Mouse (Mus musculus): Measurements from ENCODE around the gene Kcnj8.
"Not testable (repeated sequence)": the region's sequence is repeated elsewhere in the genome, so short reads cannot be mapped to it uniquely, and the experiment has no call there.

The Kcnj8 gene

DNA sequence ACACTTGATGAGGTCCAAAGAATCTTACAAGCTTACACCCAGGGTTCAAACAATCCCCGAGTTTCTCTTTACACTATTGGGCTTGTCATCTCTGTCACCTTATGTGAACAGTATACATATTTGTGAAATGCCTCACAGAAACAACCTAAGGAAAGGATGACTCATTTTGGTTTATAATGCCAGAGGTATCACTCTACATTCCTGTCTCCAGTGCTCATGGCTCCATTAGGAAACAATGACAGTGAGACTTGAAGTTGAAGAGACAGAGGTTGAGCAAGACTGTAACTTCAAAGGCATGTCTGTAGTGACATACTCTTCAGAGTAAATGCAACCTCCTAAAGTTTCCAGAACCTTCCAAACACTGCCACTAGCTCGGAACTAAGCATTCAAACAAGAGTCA is 23.0 kb downstream of the Kcnj8 start:
- no peak for DNase-seq

DNA sequence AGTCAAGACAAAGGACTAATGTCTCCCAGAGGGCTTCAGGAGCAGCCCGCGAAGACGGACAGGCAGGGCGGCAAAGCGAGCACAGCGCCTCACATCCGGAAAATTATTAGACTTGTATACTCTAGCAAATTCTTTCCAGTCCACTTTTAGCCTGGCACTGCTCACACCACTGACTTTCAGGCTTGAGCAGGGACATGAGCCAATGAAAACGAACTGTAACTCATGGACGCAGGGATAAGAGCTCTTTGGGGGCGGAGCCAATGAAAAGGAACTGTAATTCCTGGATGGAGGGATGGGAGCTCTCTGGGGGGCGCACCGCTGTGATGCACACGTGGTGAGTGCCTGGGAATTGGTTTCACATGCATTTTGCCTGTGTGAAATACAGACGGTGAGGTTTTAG is 26.3 kb downstream of the Kcnj8 start:
- DNase-seq = no peak

DNA sequence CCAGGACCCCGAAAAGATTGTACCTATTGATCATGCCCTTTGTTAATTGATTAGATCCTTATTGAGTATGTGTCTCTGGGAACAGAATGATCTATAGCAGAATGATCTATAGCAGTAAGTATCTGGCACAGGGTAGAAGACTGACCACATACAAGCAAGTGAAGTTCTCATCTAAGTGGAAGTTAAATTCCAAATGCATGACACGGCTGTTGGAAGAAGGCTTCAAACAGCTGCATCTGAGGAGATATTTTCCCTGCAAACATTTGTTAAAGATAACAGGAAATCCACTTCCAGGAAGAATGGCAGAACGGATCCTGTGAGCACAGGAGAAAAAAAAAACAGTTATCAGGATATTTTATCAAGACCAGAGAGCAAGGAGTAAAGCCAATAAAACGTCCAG is 27.8 kb downstream of the Kcnj8 start:
- DNase-seq = no peak

DNA sequence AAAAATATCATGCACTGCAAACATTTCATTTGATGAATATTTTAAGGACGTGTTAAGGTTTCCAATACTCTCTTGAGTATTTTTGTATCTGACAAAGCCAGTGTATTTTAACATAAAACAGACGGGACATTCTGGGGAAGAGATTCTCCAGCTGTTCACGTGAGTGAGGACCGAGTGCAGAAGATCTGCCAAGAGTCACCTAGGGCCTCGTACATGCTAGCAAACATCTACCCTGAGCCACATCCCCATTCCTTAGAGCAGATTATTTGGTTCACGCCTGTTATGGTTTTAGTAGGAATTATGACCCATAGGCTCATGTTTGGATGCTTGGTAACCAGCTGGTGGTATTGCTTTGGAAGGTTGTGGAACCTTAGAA is 28.6 kb downstream of the Kcnj8 start:
- no peak for DNase-seq

DNA sequence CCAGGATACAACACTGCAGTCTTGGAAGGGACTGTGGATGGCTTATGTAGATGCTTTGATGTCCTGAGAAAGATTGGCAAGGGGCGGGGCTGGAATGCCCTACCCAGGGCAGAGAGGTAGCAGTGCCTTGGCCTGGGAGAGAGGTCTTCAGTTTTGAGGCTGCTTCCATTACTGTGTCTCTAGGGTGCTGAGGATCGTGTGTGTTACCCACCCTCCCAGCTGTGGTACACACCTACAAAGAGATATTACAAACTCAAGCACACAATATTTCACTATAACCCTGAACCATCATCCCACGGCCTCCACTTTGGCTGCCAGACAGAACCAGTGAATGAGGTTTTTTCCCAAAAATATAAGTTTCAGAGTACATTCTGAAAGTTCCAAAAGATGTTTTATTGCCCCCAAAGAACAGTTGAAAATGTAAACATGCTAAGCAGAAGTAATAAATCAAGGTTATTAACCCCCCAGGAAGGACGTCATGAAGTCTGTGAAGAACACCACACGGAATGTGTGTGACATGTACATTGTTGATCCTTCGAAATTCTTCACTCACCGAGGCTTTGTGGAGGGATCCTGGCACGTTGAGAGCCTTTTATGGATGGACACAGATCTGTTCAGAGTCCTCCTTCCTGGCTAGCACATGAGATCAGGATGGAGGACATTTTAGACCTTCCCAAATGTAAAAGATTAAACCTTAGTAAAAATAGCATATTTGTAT is 29.2 kb downstream of the Kcnj8 start:
- no peak for DNase-seq

DNA sequence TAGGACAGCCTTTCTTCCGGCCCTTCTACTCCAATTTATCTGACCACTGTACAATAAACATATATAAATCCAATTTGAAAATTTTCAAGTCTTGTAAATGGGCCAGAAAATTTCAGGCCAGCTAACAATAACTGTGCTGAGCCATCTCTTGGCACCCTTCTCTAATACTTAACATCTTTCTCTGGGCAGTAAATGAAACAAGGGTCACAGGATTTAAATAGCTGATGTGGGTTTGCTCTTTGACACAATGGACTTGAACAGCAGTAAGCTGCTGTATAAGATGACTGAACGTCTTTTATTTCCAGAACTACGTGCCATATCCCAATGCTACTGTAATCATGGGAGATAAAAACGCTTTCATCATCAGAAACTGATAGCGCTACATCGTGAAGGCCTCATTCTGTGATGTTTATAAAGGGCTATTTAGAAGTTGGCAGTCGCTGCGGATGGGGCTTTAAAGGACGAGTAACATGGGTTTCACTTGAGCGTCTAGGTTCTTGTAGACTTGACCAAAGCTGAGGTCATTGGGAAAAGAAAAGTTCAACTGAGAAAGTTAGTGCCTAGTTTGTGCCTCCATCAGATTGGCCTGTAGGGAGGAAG is 30.8 kb downstream of the Kcnj8 start:
- DNase-seq = no peak

DNA sequence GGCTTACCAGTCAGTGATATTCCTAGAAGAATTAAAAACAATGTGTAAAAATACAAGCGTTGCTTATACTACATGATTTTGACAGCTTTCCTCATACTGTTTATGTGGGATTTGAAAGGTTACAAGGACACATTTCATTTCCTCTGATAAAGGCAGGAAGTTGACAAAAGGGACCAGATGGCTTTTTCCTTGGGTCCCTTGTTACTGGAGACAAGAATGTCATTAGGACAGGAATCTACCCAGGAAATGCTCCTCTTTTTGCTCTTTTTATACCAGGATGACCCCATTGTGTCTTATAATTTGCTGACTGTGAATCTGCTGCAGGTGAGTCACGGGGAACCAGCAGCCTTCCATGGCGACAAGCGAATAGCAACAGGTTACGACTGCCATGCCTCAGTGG is 31.3 kb downstream of the Kcnj8 start:
- no peak for DNase-seq

DNA sequence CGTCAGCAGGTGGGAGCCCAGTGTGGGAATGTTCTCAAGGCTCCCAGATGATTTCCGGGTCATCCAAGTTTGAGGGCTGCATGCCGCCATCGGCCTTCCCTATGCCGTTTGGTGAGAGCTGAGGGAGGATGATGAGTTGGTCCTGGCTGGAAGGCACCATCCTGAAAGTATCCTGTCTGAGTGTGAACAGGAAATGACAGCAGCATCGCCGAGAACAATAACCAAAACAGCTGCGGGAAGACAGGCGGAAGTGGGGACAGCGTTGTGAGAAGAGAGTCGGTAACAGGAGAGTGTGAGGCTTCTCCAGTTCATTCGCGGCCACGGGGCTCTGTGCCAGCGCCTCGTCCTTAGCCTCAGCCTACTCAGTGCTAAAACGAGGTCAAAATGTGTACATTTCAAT is 32.9 kb downstream of the Kcnj8 start:
- no peak for DNase-seq

DNA sequence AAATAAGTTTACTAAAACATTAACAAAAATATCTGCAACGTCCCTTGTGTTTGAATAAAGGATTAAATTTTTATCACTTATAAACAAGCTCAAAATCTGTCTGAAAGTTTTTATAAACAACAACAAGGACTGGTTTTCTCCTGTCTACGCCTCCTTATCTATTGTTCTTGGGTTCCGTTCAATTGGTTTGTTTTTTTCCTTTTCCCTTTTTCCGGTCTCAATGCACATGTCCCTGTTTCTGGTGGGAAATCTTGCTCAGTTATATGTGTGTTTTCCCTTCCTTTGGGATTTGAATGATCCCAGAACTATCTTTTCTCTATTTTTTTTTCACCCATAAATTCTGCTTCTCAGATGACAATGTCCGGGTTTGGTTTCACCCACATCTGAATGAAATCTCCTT is 38.0 kb downstream of the Kcnj8 start:
- no peak for DNase-seq

DNA sequence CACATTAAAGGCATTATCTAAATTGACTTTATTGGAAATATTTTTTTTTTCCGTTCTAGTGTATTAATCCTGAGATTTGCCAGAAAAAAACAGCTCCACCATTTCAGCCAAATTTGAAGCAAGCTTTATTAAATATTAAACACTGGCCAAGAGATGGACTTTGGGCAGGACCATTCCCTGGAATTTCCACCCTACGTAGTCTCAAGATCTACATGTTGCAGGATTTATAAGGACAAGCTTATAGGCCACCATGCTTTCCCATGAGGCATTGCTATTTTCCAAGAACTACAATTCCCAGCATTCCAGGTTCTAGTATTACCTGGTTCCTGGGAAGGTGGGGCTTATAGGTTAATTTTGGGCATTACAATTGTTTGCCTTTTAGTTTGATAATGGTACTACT is 38.7 kb downstream of the Kcnj8 start:
- DNase-seq = no peak

DNA sequence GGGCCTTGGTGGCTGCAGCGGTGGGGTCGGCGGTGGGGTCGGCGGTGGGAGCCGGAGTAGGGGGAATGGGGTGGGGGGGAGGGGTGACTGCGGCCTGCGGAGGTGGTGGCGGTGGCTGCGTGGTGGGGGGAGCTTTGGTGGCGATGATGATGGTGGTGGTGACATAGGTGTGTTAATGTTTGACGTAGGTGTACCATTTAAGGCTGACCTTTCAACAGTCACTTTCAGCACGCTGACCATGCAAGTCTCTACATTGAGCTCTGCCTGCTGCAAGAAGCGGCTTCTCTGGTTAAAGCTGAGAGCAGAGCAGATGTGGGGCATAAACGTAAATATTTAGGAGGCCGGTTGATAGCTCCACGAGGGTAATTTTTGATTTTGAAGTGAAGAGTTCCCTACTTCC is 39.3 kb downstream of the Kcnj8 start:
- DNase-seq = no peak

DNA sequence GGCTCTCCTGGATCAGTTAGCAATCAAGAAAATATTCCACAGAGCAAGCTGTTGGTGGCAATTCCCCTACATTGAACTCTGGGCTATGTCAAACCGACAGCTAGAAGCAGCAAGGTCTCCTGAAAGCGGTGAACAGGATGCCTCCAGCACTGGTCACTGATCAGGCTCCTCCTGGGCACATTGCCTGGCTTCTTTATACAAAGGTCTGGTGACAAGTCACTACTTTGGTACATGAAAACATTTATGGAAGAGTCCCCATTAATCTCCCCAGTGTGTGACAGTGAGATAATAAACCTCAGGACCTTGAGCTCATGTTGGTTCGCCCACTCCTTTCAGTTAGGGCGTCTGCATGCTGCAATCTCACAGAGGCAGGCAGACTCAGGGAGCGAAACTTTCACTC is 41.0 kb downstream of the Kcnj8 start:
- peak; percentile 26 for DNase-seq

DNA sequence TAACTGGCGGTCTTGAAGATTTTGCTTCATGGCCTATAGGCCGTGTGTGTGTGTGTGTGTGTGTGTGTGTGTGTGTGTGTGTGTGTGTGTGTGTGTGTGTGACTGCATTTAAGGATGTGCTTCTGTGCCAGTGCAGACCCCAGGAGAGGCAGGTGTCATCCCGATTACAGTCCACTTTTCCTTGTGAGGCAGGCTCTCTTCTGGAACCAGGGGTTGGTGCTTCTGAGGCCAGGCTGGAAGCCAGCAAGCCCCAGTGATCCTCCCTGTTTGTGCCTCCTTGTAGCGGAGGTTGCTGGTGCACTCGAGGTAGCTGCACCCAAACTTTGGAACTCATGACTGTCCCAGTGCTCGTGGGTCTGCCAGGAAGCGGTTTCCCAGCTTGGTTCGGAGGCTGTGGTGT is 41.7 kb downstream of the Kcnj8 start:
- DNase-seq = no peak

DNA sequence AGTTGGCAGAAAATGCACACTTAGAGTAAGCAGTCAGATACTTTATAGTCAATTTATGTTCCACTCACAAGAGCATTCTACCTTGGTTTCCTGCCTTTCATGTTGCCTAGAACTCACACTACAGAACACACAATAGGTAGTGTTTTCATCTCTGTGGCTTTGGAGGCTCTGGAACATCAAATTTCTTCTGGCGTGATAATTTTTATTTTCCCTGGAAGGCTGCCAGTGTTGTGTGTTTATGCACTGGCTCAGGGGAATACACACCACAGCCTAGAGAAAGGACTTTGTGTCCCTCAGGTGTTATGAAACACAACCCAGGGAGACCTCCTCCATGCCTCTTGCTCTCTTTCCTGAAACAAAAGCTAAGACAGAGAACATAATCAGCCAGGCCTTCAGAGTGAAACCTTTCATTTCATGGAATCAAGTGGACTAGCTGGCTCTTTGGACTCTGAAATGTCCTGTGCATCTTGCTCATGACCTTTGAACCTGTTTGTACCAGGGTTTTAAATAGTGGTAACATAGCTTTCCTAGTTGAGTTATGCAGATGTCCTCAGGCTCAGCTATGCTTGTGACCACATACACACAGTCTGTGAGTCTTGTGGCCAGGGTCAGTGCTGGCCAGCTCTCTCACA is 43.4 kb downstream of the Kcnj8 start:
- no peak for DNase-seq

DNA sequence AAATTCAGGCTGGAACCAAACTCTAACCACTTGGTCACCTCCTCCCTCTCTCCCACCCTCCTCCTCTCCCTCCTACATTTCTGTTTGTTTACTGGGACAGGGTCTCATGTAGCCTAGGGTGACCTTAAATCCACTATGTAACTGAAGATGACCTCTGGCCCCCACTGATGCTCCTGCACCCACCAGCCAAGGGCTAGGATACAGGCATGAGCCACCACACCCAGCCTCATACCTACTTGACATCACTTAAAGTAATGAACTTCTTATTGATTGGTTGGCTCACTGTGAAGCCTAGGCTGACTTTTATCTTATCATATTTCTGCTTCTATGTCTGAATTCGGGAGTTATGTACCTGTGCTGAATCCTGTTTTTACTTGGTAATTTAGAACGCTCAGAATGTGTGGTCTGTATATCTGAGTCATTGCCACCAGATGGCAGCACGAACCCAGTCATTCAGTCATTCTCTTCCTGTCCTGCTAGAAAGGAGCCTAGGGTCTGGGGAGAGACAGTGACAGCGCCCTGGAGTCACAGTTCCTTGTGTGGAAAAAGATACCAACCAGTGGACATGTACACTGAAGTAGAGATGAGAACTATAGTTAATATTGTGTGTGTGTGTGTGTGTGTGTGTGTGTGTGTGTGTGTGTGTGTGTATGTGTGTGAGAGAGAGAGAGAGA is 46.6 kb downstream of the Kcnj8 start:
- DNase-seq = peak; percentile 54

DNA sequence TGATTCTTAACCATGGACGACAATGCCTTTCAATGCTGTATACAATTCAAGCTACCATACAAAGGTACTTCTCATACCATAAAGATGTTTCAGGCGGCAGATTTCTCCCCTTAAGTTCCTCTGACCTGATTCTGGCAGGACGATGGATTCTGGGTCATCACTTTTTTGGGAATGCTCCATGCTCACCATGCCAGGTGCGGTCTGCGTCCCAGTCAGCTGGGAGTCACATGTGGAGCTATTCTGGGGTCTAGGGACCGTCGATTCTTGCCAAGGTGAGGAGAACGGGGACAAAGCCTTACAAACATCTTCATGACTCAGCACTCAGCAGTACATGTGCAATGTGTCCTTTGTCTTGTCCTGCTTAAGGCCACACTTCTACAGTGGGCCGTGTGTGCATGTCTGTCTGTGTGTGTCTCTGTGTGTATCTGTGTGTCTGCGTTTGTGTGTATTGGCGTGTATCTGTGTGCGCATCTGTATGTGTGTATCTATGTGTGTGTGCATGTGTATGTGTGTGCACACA is 49.8 kb downstream of the Kcnj8 start:
- DNase-seq = no peak

DNA sequence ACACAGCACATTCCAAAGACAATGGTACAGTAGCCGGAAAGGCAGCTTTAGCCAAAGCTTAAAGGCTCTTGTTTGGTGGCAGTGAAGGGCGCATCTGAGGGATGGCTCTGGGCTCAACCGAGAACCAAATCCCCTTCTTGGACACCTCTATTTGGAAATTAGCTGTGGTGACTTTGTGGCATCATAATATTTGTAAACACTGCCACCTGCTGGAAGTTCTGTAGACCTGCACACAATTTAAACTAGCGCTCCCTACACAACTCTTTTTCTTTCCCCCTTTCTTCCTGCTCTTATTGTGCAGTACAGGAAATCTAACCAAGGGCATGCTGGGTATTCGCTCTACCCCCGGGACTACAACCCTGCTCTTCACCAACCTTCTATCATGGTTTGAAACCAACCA is 52.3 kb downstream of the Kcnj8 start:
- no peak for DNase-seq

DNA sequence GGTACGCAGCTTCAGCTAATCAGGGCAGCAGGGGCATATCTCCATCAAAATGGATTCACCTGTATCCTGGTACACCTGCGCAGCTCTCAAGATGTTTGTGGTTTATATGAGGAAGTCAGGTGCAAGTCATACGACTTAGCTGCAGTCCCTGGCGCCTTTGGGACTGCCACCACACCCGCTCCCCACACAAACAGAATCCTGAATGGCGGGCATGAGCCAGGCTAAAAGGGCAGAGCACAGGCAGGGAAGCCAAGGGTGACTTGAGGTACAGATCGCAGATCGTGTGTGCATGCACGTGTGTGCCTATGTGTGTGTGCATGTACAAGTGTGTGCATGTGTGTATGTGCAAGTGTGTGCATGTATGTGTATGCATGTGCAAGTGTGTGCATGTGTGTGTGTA is 56.0 kb downstream of the Kcnj8 start:
- DNase-seq = not testable (repeated sequence)

DNA sequence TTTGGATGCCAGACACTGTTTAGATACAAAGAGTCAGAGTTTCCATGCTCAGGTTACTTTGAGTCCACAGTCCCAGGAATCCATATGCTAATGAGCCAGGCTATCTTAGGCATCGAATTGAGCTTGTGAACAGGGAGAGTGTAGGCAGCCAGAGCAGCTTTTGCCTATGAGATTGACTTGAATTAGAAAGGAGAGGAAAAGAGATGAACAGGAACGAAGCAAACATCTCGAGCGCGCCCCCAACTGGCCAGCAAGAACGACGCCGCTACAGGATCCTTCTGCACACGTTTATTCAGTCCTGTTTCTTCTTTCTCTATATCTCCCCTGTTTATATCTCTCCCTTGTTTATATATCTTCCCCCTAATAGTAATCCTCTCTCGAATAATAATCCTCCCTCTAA is 56.5 kb downstream of the Kcnj8 start:
- DNase-seq = peak; percentile 40
